Mouse (Mus musculus) stomach, embryonic 16.5 days (tissue): Measurements from ENCODE around the gene Hmga2. TPM values are rescaled to one million over a fixed set of nuclear protein-coding genes. Genes with fewer than 3 reads are reported as not detected.

Experiments used
- ATAC-seq: fragments of 200-750 bp; cut with Nextera tagmentation; 2 replicates; pipeline ENCODE4 v1.8.0; 2017; ENCODE audit warnings: moderate number of reproducible peaks, moderate TSS enrichment; ENCODE audit not compliant: insufficient read depth, low FRiP score
- H3K27ac ChIP-seq: fragments of 300-500 bp; sonication (generic); 2 replicates; pipeline ENCODE4 v1.5.1; 2014; ENCODE audit warnings: low read length
- H3K27me3 ChIP-seq: fragments of 300-500 bp; sonication (generic); 2 replicates; pipeline ENCODE4 v1.6.1; 2014; ENCODE audit warnings: low read length, control low read depth, mixed read lengths; ENCODE audit not compliant: control insufficient read depth, insufficient read depth
- H3K36me3 ChIP-seq: fragments of 300-500 bp; sonication (generic); 2 replicates; pipeline ENCODE4 v1.6.1; 2014; ENCODE audit warnings: low read length; ENCODE audit not compliant: control insufficient read depth, insufficient read depth
- H3K4me1 ChIP-seq: fragments of 300-500 bp; sonication (generic); 2 replicates; pipeline ENCODE4 v1.6.1; 2014; ENCODE audit warnings: low read length, control low read depth, mixed read lengths; ENCODE audit not compliant: control insufficient read depth, insufficient read depth
- H3K4me2 ChIP-seq: fragments of 300-500 bp; sonication (generic); 2 replicates; pipeline ENCODE4 v1.6.1; 2014; ENCODE audit warnings: low read depth, low read length, mixed read lengths
- H3K4me3 ChIP-seq: fragments of 300-500 bp; sonication (generic); replicated peaks from 2 replicates; pipeline ENCODE4 v1.5.1; 2014; ENCODE audit warnings: mild to moderate bottlenecking, low read length
- H3K9ac ChIP-seq: fragments of 300-500 bp; sonication (generic); 2 replicates; pipeline ENCODE4 v1.6.1; 2014; ENCODE audit warnings: low read length
- H3K9me3 ChIP-seq: fragments of 300-500 bp; sonication (generic); replicated peaks from 2 replicates; pipeline ENCODE4 v1.6.1; 2016; ENCODE audit warnings: low read length, control low read depth; ENCODE audit not compliant: control insufficient read depth
- WGBS: fragments of 180-500 bp; shearing (Covaris S2); extraction: QIAGEN DNeasy Blood & Tissue Kit; methylation state at CpG from one replicate; pipeline ENCODE4 v1.1.7; 2014; 5-methylcytosine and 5-hydroxymethylcytosine counted together
- polyA plus RNA-seq: library from polyadenylated mRNA; unstranded; fragments of >200 nt; fragmentation: Nextera tagmentation; extraction: Ambion mirVana; gene quantifications from 2 replicates; pipeline ENCODE4 v1.2.1, GENCODE M21; 2015

Gene Hmga2
- polyA plus RNA-seq, 1 experiment from 2014 or later, result 17.7 TPM

- H3K4me3 ChIP-seq, result peak overlapping the region; percentile 10; the same call in 1 of the 2 replicates
- no peak overlapping the region for H3K9ac ChIP-seq
- H3K4me2 ChIP-seq, result peak overlapping the region; percentile 31
- no peaks in the 10 kb centered on the region for H3K27me3 ChIP-seq
- H3K9me3 ChIP-seq, result no peaks in the 10 kb centered on the region
- H3K36me3 ChIP-seq, result peaks cover 5% of the 10 kb centered on the region; the same call in 1 of the 2 replicates
- H3K4me1 ChIP-seq, result peaks cover 39% of the 10 kb centered on the region
- no peak; the same call in 1 of the 2 replicates for ATAC-seq
- H3K27ac ChIP-seq, result peak overlapping the region; percentile 87
- 40% methylated on average over 9 of the region's 9 CpGs for WGBS
Observed at GRCm38 (mm10) chr10:120399846-120400510, 76.3 kb downstream of the Hmga2 start.

DNA sequence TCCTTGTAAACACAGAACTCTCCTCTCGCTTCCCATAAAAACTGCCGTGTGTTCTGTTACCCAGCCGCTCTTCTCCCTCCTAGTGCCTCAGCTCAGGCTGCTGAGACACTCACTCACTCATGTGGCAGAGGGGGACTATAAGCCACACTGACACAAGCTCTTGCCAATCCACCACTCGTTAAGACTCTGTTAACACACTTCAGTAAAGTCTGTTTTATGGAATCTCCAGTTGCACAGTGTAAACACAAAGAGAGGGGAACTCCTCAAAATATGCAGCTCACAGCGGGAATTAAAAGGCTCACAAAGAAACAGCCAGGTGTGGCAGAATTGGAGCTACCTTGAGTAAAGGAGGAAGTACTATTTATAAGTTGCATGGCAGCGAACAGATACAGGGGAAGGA is 77.5 kb downstream of the Hmga2 start:
- Histone ChIP-seq H3K36me3 (no peaks in the 10 kb centered on the region), H3K4me2 (no peak overlapping the region), H3K27ac (peak overlapping the region; percentile 85), H3K9me3 (no peaks in the 10 kb centered on the region), H3K4me1 (peaks cover 47% of the 10 kb centered on the region), H3K4me3 (no peak overlapping the region), H3K9ac (no peak overlapping the region), H3K27me3 (no peaks in the 10 kb centered on the region)
- ATAC-seq, result peak; percentile 51; the same call in 1 of the 2 replicates
- WGBS, result 31% methylated on average over 6 of the region's 6 CpGs

- Histone ChIP-seq H3K4me2 (no peak overlapping the region), H3K9me3 (no peaks in the 10 kb centered on the region), H3K27me3 (no peaks in the 10 kb centered on the region), H3K9ac (no peak overlapping the region), H3K4me1 (peaks cover 49% of the 10 kb centered on the region), H3K36me3 (no peaks in the 10 kb centered on the region), H3K4me3 (no peak overlapping the region), H3K27ac (no peak overlapping the region)
- no peak for ATAC-seq
- 79% methylated on average over 17 of the region's 17 CpGs for WGBS
Observed at GRCm38 (mm10) chr10:120397211-120397631, 79.0 kb downstream of the Hmga2 start.

- Histone ChIP-seq H3K4me2 (no peak overlapping the region), H3K36me3 (no peaks in the 10 kb centered on the region), H3K9me3 (no peaks in the 10 kb centered on the region), H3K4me1 (peaks cover 57% of the 10 kb centered on the region), H3K27ac (no peak overlapping the region), H3K9ac (no peak overlapping the region), H3K27me3 (no peaks in the 10 kb centered on the region), H3K4me3 (no peak overlapping the region)
- WGBS, result 59% methylated on average over 6 of the region's 6 CpGs
- ATAC-seq, result no peak
Observed at GRCm38 (mm10) chr10:120395550-120395949, 80.7 kb downstream of the Hmga2 start.

- Histone ChIP-seq H3K4me1 (peaks cover 57% of the 10 kb centered on the region), H3K4me3 (no peak overlapping the region), H3K27me3 (no peaks in the 10 kb centered on the region), H3K9me3 (no peaks in the 10 kb centered on the region), H3K27ac (no peak overlapping the region), H3K36me3 (no peaks in the 10 kb centered on the region), H3K4me2 (no peak overlapping the region), H3K9ac (no peak overlapping the region)
- no peak for ATAC-seq
- 78% methylated on average over 9 of the region's 9 CpGs for WGBS
Observed at GRCm38 (mm10) chr10:120394740-120395139, 81.5 kb downstream of the Hmga2 start.

GRCm38 (mm10) chr10:120391971-120392716 is 84.1 kb downstream of the Hmga2 start:
- H3K4me2 ChIP-seq, result peak overlapping the region; percentile 44; the same call in 1 of the 2 replicates
- peaks cover 49% of the 10 kb centered on the region for H3K4me1 ChIP-seq
- H3K27ac ChIP-seq, result peak overlapping the region; percentile 82
- H3K4me3 ChIP-seq, result no peak overlapping the region
- no peaks in the 10 kb centered on the region for H3K9me3 ChIP-seq
- ATAC-seq, result no peak
- WGBS, result 45% methylated on average over 14 of the region's 14 CpGs
- peak overlapping the region; percentile 60; the same call in 1 of the 2 replicates for H3K9ac ChIP-seq
- no peaks in the 10 kb centered on the region for H3K27me3 ChIP-seq
- H3K36me3 ChIP-seq, result no peaks in the 10 kb centered on the region

GRCm38 (mm10) chr10:120390912-120391835 is 85.1 kb downstream of the Hmga2 start:
- H3K36me3 ChIP-seq, result no peaks in the 10 kb centered on the region
- H3K9ac ChIP-seq, result peak overlapping the region; percentile 60
- peak overlapping the region; percentile 44 for H3K4me2 ChIP-seq
- peak; percentile 48; the same call in 1 of the 2 replicates for ATAC-seq
- H3K9me3 ChIP-seq, result no peaks in the 10 kb centered on the region
- no peaks in the 10 kb centered on the region for H3K27me3 ChIP-seq
- H3K4me1 ChIP-seq, result peaks cover 51% of the 10 kb centered on the region
- H3K4me3 ChIP-seq, result peak overlapping the region; percentile 15
- peak overlapping the region; percentile 82 for H3K27ac ChIP-seq
- WGBS, result 28% methylated on average over 28 of the region's 28 CpGs

GRCm38 (mm10) chr10:120389707-120390106 is 86.6 kb downstream of the Hmga2 start:
- H3K4me2 ChIP-seq, result no peak overlapping the region
- peaks cover 55% of the 10 kb centered on the region for H3K4me1 ChIP-seq
- 46% methylated on average over 6 of the region's 6 CpGs for WGBS
- H3K27ac ChIP-seq, result no peak overlapping the region
- no peak for ATAC-seq
- no peaks in the 10 kb centered on the region for H3K9me3 ChIP-seq
- no peaks in the 10 kb centered on the region for H3K27me3 ChIP-seq
- no peaks in the 10 kb centered on the region for H3K36me3 ChIP-seq
- no peak overlapping the region for H3K4me3 ChIP-seq
- H3K9ac ChIP-seq, result no peak overlapping the region
